Mouse (Mus musculus) limb, embryonic 11.5 days (tissue): ENCODE results near the gene Fam32a. TPM values are rescaled to one million over a fixed set of nuclear protein-coding genes. Genes with fewer than 3 reads are reported as not detected.

ENCODE experiments used
- ATAC-seq: fragments of 200-750 bp; cut with Nextera tagmentation; 2 replicates; pipeline ENCODE4 v1.8.0; 2017; ENCODE audit warnings: low read depth; ENCODE audit not compliant: insufficient number of reproducible peaks, low FRiP score, low TSS enrichment
- DNase-seq: peaks from one replicate; pipeline ENCODE4 v3.0.0-alpha.2; 2015; ENCODE audit warnings: low spot score
- H3K27ac ChIP-seq: fragments of 300-500 bp; sonication (generic); replicated peaks from 2 replicates; pipeline ENCODE4 v1.5.1; 2014; ENCODE audit warnings: low read depth, mild to moderate bottlenecking, low read length
- H3K27me3 ChIP-seq: fragments of 300-500 bp; sonication (generic); 2 replicates; pipeline ENCODE4 v1.6.1; 2014; ENCODE audit warnings: mild to moderate bottlenecking, low read length, mixed read lengths; ENCODE audit not compliant: control insufficient read depth, insufficient read depth
- H3K36me3 ChIP-seq: fragments of 300-500 bp; sonication (generic); 2 replicates; pipeline ENCODE4 v1.6.1; 2014; ENCODE audit warnings: mild to moderate bottlenecking, low read length, moderate library complexity, mixed read lengths; ENCODE audit not compliant: control insufficient read depth, insufficient read depth
- H3K4me1 ChIP-seq: fragments of 300-500 bp; sonication (generic); 2 replicates; pipeline ENCODE4 v1.6.1; 2014; ENCODE audit warnings: low read length, mixed read lengths; ENCODE audit not compliant: control insufficient read depth, insufficient read depth
- H3K4me2 ChIP-seq: fragments of 300-500 bp; sonication (generic); 2 replicates; pipeline ENCODE4 v1.6.1; 2014; ENCODE audit warnings: low read depth, mild to moderate bottlenecking, moderate library complexity; ENCODE audit not compliant: severe bottlenecking
- H3K4me3 ChIP-seq: fragments of 300-500 bp; sonication (generic); 2 replicates; pipeline ENCODE4 v1.5.1; 2014; ENCODE audit warnings: low read depth, low read length
- H3K9ac ChIP-seq: fragments of 300-500 bp; sonication (generic); 2 replicates; pipeline ENCODE4 v1.6.1; 2014; ENCODE audit warnings: mild to moderate bottlenecking, low read length
- H3K9me3 ChIP-seq: fragments of 300-500 bp; sonication (generic); 2 replicates; pipeline ENCODE4 v1.6.1; 2016; ENCODE audit warnings: low read length; ENCODE audit not compliant: control insufficient read depth
- WGBS: fragments of 180-500 bp; shearing (Covaris S2); extraction: QIAGEN DNeasy Blood & Tissue Kit; methylation state at CpG from one replicate; pipeline ENCODE4 v1.1.7; 2014; 5-methylcytosine and 5-hydroxymethylcytosine counted together
- polyA plus RNA-seq: library from polyadenylated mRNA; unstranded; fragments of >200 nt; fragmentation: Nextera tagmentation; extraction: Ambion mirVana; gene quantifications from 2 replicates; pipeline ENCODE4 v1.2.1, GENCODE M21; 2014

The Fam32a gene
- polyA plus RNA-seq, 1 experiment from 2014 or later = 69.3 TPM

GRCm38 (mm10) chr8:72257171-72257901, 37.8 kb downstream of the Fam32a start:
- Histone ChIP-seq H3K9ac (no peak overlapping the region), H3K4me2 (no peak overlapping the region), H3K9me3 (no peaks in the 10 kb centered on the region), H3K36me3 (peaks cover 5% of the 10 kb centered on the region; the same call in 1 of the 2 replicates), H3K27ac (no peak overlapping the region), H3K4me3 (no peak overlapping the region), H3K27me3 (no peaks in the 10 kb centered on the region), H3K4me1 (no peaks in the 10 kb centered on the region; the same call in 1 of the 2 replicates)
- WGBS = 52% methylated on average over 7 of the region's 7 CpGs
- no peak for ATAC-seq
- peak; percentile 65 for DNase-seq

- no peak overlapping the region for H3K9ac ChIP-seq
- H3K4me3 ChIP-seq = no peak overlapping the region
- no peaks in the 10 kb centered on the region; the same call in 1 of the 2 replicates for H3K4me1 ChIP-seq
- ATAC-seq = no peak
- no peak for DNase-seq
- 100% methylated on average over 1 of the region's 1 CpGs for WGBS
- no peaks in the 10 kb centered on the region for H3K9me3 ChIP-seq
- no peaks in the 10 kb centered on the region; the same call in 1 of the 2 replicates for H3K36me3 ChIP-seq
- no peak overlapping the region for H3K27ac ChIP-seq
- no peak overlapping the region for H3K4me2 ChIP-seq
- H3K27me3 ChIP-seq = no peaks in the 10 kb centered on the region
These were observed 38.3 kb downstream of the Fam32a start for GRCm38 (mm10) chr8:72257902-72258238.

- Histone ChIP-seq H3K4me3 (no peak overlapping the region), H3K27me3 (no peaks in the 10 kb centered on the region), H3K4me1 (no peaks in the 10 kb centered on the region; the same call in 1 of the 2 replicates), H3K36me3 (no peaks in the 10 kb centered on the region), H3K9me3 (no peaks in the 10 kb centered on the region), H3K4me2 (no peak overlapping the region), H3K27ac (no peak overlapping the region), H3K9ac (no peak overlapping the region)
- WGBS = 74% methylated on average over 2 of the region's 2 CpGs
- DNase-seq (no peak), ATAC-seq (no peak)
These were observed 40.3 kb downstream of the Fam32a start for GRCm38 (mm10) chr8:72259862-72260261.

GRCm38 (mm10) chr8:72260585-72260984, 41.1 kb downstream of the Fam32a start:
- Histone ChIP-seq H3K4me2 (no peak overlapping the region), H3K4me1 (no peaks in the 10 kb centered on the region; the same call in 1 of the 2 replicates), H3K9me3 (no peaks in the 10 kb centered on the region), H3K27ac (no peak overlapping the region), H3K27me3 (no peaks in the 10 kb centered on the region), H3K9ac (no peak overlapping the region), H3K4me3 (no peak overlapping the region), H3K36me3 (no peaks in the 10 kb centered on the region)
- ATAC-seq (no peak), DNase-seq (no peak)
- WGBS = 62% methylated on average over 4 of the region's 4 CpGs

GRCm38 (mm10) chr8:72261019-72261418, 41.5 kb downstream of the Fam32a start:
- WGBS = 24% methylated on average over 2 of the region's 2 CpGs
- Histone ChIP-seq H3K4me2 (no peak overlapping the region), H3K9me3 (no peaks in the 10 kb centered on the region), H3K9ac (no peak overlapping the region), H3K36me3 (no peaks in the 10 kb centered on the region), H3K27me3 (no peaks in the 10 kb centered on the region), H3K27ac (no peak overlapping the region), H3K4me3 (no peak overlapping the region), H3K4me1 (no peaks in the 10 kb centered on the region; the same call in 1 of the 2 replicates)
- DNase-seq (peak; percentile 84), ATAC-seq (peak; percentile 67; the same call in 1 of the 2 replicates)

- no peak overlapping the region for H3K9ac ChIP-seq
- H3K4me2 ChIP-seq = no peak overlapping the region
- ATAC-seq (no peak), DNase-seq (no peak)
- H3K4me1 ChIP-seq = no peaks in the 10 kb centered on the region; the same call in 1 of the 2 replicates
- H3K27ac ChIP-seq = no peak overlapping the region
- no peaks in the 10 kb centered on the region for H3K9me3 ChIP-seq
- no peaks in the 10 kb centered on the region for H3K36me3 ChIP-seq
- no peaks in the 10 kb centered on the region for H3K27me3 ChIP-seq
- H3K4me3 ChIP-seq = no peak overlapping the region
These were observed 41.9 kb downstream of the Fam32a start for GRCm38 (mm10) chr8:72261431-72261830.

- Histone ChIP-seq H3K27me3 (no peaks in the 10 kb centered on the region), H3K9ac (no peak overlapping the region), H3K9me3 (no peaks in the 10 kb centered on the region), H3K27ac (no peak overlapping the region), H3K4me3 (no peak overlapping the region), H3K36me3 (no peaks in the 10 kb centered on the region), H3K4me1 (no peaks in the 10 kb centered on the region; the same call in 1 of the 2 replicates), H3K4me2 (no peak overlapping the region)
- WGBS = 50% methylated on average over 5 of the region's 5 CpGs
- ATAC-seq (no peak), DNase-seq (no peak)
These were observed 42.3 kb downstream of the Fam32a start for GRCm38 (mm10) chr8:72261872-72262271.

- Histone ChIP-seq H3K27ac (no peak overlapping the region), H3K4me1 (no peaks in the 10 kb centered on the region; the same call in 1 of the 2 replicates), H3K4me2 (no peak overlapping the region), H3K27me3 (no peaks in the 10 kb centered on the region), H3K4me3 (no peak overlapping the region), H3K9me3 (no peaks in the 10 kb centered on the region), H3K36me3 (no peaks in the 10 kb centered on the region), H3K9ac (no peak overlapping the region)
- DNase-seq (no peak), ATAC-seq (no peak)
- 87% methylated on average over 2 of the region's 2 CpGs for WGBS
These were observed 43.2 kb downstream of the Fam32a start for GRCm38 (mm10) chr8:72262756-72263155.
